Mouse (Mus musculus): ENCODE data around the gene Gm5089.

DNA sequence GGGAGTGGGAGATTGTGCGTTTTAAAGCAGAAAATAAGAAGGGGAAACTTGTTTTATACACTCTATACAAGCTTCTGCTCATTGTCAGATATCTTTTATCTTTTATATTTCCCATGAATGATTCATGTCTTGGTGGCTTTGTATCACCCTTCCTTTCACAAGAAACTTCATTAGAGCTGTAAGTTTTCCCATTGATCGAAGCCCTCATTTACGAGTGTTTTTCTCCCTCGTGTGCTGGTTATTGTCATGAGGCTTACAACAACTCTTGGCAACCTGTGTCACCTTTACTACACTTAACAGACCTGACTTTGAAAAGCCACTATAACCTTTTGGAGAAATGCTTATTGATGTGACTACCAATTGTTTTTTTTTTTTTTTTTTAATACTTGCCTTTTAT is 4.6 kb upstream of the Gm5089 start:
- TF ChIP-seq CTCF (IDR thresholded peaks at IDR 0.05; ENCODE audit: low read depth, low read length) (no peak), POLR2A (IDR thresholded peaks at IDR 0.05; ENCODE audit: borderline replicate concordance, low read depth, low read length) (no peak)

Data from bone marrow macrophage, adult 2 months (primary cell).